Mouse (Mus musculus) telencephalon, adult 2 months (tissue): Measurements from ENCODE around the gene 1700074P13Rik.
"Not testable (repeated sequence)": the region's sequence is repeated elsewhere in the genome, so short reads cannot be mapped to it uniquely, and the experiment has no call there.

Source experiments
- DNase-seq: peaks from one replicate; pipeline ENCODE4 v3.0.0-alpha.2; 2011; ENCODE audit warnings: low read depth, low spot score

The 1700074P13Rik gene

GRCm38 (mm10) chr6:40940457-40940856 lies at the start of gene 1700074P13Rik:
1700074P13Rik (minus strand) TSS chr6:40940557.
- DNase-seq = no peak

- not testable (repeated sequence) for DNase-seq
Observed at GRCm38 (mm10) chr6:40964454-40964853, 24.1 kb upstream of the 1700074P13Rik start, which contains the start of gene 1810009J06Rik. 1810009J06Rik (plus strand) TSS chr6:40964754.

GRCm38 (mm10) chr6:40953716-40954115 lies 13.4 kb upstream of the 1700074P13Rik start:
- no peak for DNase-seq

- no peak for DNase-seq
Observed at GRCm38 (mm10) chr6:40951770-40952169, 11.4 kb upstream of the 1700074P13Rik start, which contains the start of gene Gm4744. Gm4744 (minus strand) TSS chr6:40951870.

DNA sequence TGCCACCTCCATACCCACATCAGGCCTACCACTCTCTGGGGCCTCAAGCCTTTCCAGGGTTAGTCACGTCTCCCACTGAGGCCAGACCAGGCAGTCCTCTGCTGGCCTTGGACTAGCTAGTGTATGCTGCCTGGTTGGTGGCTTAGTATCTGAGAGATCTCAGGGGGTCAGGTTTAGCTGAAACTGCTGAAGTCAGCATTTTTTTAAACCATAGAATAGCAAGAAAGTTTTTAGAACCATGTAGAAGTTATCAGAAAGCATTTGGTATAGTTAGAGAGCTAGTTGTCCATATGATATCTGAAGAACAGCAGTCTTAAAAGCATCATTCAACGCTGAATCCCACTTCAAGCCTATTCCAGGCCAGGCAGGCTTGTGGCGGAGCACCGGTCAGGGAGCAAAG lies 20.4 kb downstream of the 1700074P13Rik start:
- no peak for DNase-seq

GRCm38 (mm10) chr6:40900287-40900686 lies 40.1 kb downstream of the 1700074P13Rik start, which contains the start of gene Prss58:
Prss58 (minus strand) TSS chr6:40900387.
- DNase-seq = no peak

GRCm38 (mm10) chr6:40894716-40895115 lies 45.6 kb downstream of the 1700074P13Rik start:
- no peak for DNase-seq

DNA sequence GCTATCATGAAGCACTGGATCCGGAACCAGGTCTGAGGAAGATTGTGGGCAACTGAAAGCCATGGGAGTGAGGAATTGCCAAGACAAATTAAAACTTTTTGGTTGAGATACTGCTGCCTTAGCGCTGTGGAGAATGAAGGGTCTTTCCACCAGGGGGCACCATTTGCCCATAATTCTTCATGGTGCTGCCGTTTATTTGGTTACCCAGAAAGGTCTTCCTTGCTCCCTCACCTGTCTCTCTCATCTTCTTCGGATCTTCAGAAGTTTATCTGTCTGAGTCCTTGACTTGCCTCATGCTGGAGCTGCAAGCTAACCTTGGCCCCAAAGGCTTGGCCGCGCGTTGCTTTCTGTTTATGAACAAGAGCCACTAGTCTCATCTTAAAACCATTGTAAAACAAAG lies 46.8 kb downstream of the 1700074P13Rik start:
- no peak for DNase-seq

GRCm38 (mm10) chr6:40891754-40892153 lies 48.6 kb downstream of the 1700074P13Rik start:
- DNase-seq = no peak

DNA sequence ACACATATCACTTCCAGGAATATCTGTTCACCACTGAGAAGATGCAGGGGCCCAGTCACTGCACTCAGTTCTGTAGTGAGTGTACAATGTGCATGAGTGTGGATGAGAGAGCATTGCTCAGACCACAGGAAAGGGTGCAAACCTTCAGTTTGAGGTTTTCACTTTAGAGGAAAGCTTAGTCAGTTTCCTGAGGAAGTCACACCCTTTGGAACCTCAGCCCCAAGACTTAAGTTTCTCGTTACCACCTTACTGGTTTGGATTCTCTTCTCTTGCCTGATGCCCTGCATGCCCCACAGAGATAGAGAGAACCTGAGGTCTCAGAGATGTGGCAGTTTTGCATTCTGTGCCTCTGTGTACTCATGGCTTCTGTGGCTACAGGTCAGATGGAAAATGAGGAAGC lies 49.4 kb downstream of the 1700074P13Rik start:
- DNase-seq = no peak

GRCm38 (mm10) chr6:40887394-40887793 lies 53.0 kb downstream of the 1700074P13Rik start, which contains the start of gene Moxd2:
Moxd2 (minus strand) TSS chr6:40887494.
- no peak for DNase-seq
